Mouse (Mus musculus) B cell, adult 2 months (primary cell): ENCODE results near the gene Cd244a.

ENCODE experiments used
- DNase-seq, 2 experiments: peaks; one replicate each; pipeline ENCODE4 v3.0.0; 2022

Cd244a gene

DNA sequence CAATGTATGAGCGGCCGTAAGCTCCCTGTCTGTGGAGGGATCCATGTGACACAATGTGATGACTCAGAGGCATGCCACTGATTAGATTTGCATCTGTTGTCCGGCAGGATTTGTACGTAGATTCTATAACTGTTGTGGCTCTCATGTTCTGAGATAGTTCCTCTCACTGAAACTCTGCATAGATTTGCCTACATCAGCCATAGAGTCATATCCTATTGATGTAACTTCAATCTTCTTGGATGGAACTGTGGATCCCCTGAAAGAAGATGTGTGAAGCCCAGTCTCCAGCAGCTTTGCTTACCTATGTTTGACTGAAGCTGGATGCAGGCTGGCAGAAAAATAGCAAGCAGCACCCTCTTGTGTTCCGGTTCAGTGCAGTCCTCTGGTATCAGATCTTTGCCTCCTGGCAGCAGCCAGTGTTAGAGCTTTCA is 99.6 kb downstream of the Cd244a start:
- DNase-seq: peak; percentile 54 to 63
